Mouse (Mus musculus): ENCODE results near the gene Aco1.

- TF ChIP-seq CTCF (IDR thresholded peaks at IDR 0.05) (no peak), POLR2A (IDR thresholded peaks at IDR 0.05; ENCODE audit: insufficient read depth, low read depth, low read length) (peak; percentile 75), EP300 (IDR thresholded peaks at IDR 0.05; ENCODE audit: insufficient read depth, low read depth, low read length) (no peak)
Measured at GRCm38 (mm10) chr4:40142743-40143532, at the start of gene Aco1.
